Comparison of ENCODE assay signal across 23 mouse cellular contexts in genomic region chr17:67636951-67637350, GRCm38 (mm10). TPM values are rescaled to one million over a fixed set of nuclear protein-coding genes. Genes with fewer than 3 reads are reported as not detected.
"Had no signal": no experiment of that assay in that cellular context is flagged by ENCODE, and none has a peak within 500 bp of the region (broad histone marks: within the 10 kb centered on the region; RNA-seq: fewer than 3 reads in every experiment).

No protein-coding gene starts in this region.

- DNase-seq: retina, postnatal 1 day; right cerebral cortex, adult 18-20 months; right cerebral cortex, postnatal 14 days; right cerebral cortex, postnatal 25 days; right cerebral cortex, postnatal 4 days; spleen, adult 18-20 months; thymus, adult 18-20 months; thymus, adult 2 months; thymus, postnatal 14 days; thymus, postnatal 25 days; thymus, postnatal 36 days; thymus, postnatal 4 days had no signal

- H3K9ac ChIP-seq: neural tube, embryonic 15.5 days; stomach, embryonic 15.5 days had no signal

- H3K4me1 ChIP-seq: neural tube, embryonic 15.5 days; stomach, embryonic 15.5 days had no signal

- H3K4me2 ChIP-seq: neural tube, embryonic 15.5 days; stomach, embryonic 15.5 days had no signal

- H3K9me3 ChIP-seq: neural tube, embryonic 15.5 days; stomach, embryonic 15.5 days had no signal

- H3K36me3 ChIP-seq: neural tube, embryonic 15.5 days; stomach, embryonic 15.5 days had no signal

- H3K27ac ChIP-seq: neural tube, embryonic 15.5 days; stomach, embryonic 15.5 days; stomach, postnatal 0 days had no signal

- H3K27me3 ChIP-seq: neural tube, embryonic 15.5 days; stomach, embryonic 15.5 days had no signal

- H3K4me3 ChIP-seq: neural tube, embryonic 15.5 days; stomach, embryonic 15.5 days had no signal

RNA-seq across cellular contexts. Expression of gene Lrrc30, which starts 4.4 kb away (rescaled TPM):
- total RNA-seq: neutrophil, adult 5-6 weeks had no signal
- polyA plus RNA-seq: neural tube, embryonic 14.5 days; small intestine, adult 2 months; spleen, adult 2 months; stomach, embryonic 14.5 days; stomach, embryonic 15.5 days; stomach, postnatal 0 days; testis, adult 2 months; thymus, adult 2 months; thymus, postnatal 0 days; urinary bladder, adult 2 months had no signal
